Mouse (Mus musculus): ENCODE results near the gene Aph1c. TPM values are rescaled to one million over a fixed set of nuclear protein-coding genes. Genes with fewer than 3 reads are reported as not detected.
A peak's percentile ranks its signal among the peaks of the same experiment; 100 is the strongest.

Aph1c gene
- 2.2 and 3.2 TPM in 2 replicates for polyA plus RNA-seq (2014; fragmentation: Nextera tagmentation; extraction: Ambion mirVana)

DNA sequence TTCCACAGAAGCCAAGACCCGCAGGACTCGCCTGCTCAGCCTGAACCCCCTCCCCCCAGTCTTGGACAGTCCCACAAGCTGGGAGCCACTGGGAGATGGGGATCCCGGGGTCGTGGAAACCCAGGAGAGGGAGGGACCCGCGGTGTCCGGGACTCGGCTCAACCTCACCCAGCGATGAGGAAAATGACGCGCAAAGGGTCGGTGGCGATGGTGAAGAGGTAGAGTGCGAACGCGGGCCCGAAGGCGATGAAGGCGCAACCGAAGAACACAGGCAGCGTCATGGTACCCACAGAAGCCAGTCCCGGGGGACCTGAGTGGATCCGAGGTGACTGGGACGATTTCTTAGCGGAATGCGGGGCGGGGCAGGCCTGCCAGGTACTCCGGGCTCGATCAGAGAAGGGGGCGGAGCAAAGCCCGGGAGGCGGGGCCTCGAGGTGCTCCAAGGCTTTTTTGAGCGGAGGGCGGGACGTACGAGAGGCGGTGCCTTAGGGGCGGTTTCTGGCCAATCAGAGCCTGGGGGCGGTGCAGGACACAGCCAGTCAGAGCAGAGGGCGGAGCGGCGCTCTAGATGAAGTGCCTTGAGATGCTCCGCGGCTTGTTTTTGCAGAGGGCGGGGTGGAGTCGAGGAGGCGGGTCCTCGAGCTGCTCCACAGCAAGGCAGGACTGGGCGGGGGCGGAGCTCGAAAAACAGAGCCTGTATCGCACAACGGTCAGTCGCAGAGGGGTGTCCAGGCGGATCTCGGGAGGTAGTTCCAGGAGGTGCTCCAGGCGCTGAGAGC lies at the start of gene Aph1c:
Aph1c (minus strand) TSS at position 409 of the 779 bp plus-strand sequence.
- ATAC-seq (replicated peaks; ENCODE audit: low FRiP score) (peak; percentile 99), DNase-seq (ENCODE audit: low spot score) (peak; percentile 99)
- Histone ChIP-seq H3K9me3 (ENCODE audit: control insufficient read depth, low read length) (no peaks in the 10 kb centered on the region), H3K4me2 (ENCODE audit: low read depth, low read length, severe bottlenecking) (peak within 1 kb of the TSS; percentile 84), H3K9ac (ENCODE audit: low read length) (peak within 1 kb of the TSS; percentile 55), H3K27me3 (ENCODE audit: control insufficient read depth, insufficient read depth, low read length) (peaks cover 6% of the 10 kb centered on the region; the same call in 1 of the 2 replicates), H3K4me1 (replicated peaks; ENCODE audit: control insufficient read depth, insufficient read depth, low read length) (peaks cover 5% of the 10 kb centered on the region), H3K4me3 (ENCODE audit: low read depth, low read length) (peak within 1 kb of the TSS; percentile 60), H3K27ac (ENCODE audit: low read depth, low read length) (peak within 1 kb of the TSS; percentile 4; the same call in 1 of the 2 replicates), H3K36me3 (ENCODE audit: control insufficient read depth, insufficient read depth, low read length) (no peaks in the 10 kb centered on the region)
- WGBS = under 1% methylated on average over 58 of the region's 58 CpGs

DNA sequence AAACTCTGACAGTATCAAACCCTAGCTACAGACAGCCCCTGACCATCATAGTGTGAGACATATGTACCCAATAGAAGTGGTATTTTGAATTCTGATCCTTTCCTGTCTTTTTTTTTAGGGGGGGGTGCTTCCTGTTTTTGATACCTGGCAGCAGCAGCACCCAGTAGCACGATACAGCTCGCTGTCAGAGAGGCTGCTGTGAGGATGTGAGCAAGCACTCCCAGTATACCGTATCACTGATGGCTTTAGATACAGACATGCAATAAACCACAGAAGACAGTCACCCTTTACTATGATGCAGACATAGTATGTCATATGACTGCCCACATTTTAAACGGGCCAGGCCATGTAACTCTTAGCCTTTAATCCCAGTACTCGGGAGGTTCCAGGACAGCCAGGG lies 49.0 kb upstream of the Aph1c start:
- no peak for ATAC-seq (replicated peaks; ENCODE audit: low FRiP score)
- no peak for DNase-seq (ENCODE audit: low spot score)
- Histone ChIP-seq H3K27ac (ENCODE audit: low read depth, low read length) (no peak overlapping the region), H3K4me3 (ENCODE audit: low read depth, low read length) (no peak overlapping the region), H3K4me2 (ENCODE audit: low read depth, low read length, severe bottlenecking) (no peak overlapping the region), H3K9me3 (ENCODE audit: control insufficient read depth, low read length) (no peaks in the 10 kb centered on the region), H3K27me3 (ENCODE audit: control insufficient read depth, insufficient read depth, low read length) (no peaks in the 10 kb centered on the region), H3K9ac (ENCODE audit: low read length) (no peak overlapping the region), H3K4me1 (replicated peaks; ENCODE audit: control insufficient read depth, insufficient read depth, low read length) (peaks cover 15% of the 10 kb centered on the region), H3K36me3 (ENCODE audit: control insufficient read depth, insufficient read depth, low read length) (no peaks in the 10 kb centered on the region)
- 87% methylated on average over 5 of the region's 5 CpGs for WGBS

- H3K27ac ChIP-seq (ENCODE audit: low read depth, low read length) = no peak overlapping the region
- H3K4me1 ChIP-seq (replicated peaks; ENCODE audit: control insufficient read depth, insufficient read depth, low read length) = peaks cover 9% of the 10 kb centered on the region
- H3K27me3 ChIP-seq (ENCODE audit: control insufficient read depth, insufficient read depth, low read length) = no peaks in the 10 kb centered on the region
- H3K4me3 ChIP-seq (ENCODE audit: low read depth, low read length) = no peak overlapping the region
- H3K4me2 ChIP-seq (ENCODE audit: low read depth, low read length, severe bottlenecking) = no peak overlapping the region
- 73% methylated on average over 8 of the region's 8 CpGs for WGBS
- H3K9me3 ChIP-seq (ENCODE audit: control insufficient read depth, low read length) = no peaks in the 10 kb centered on the region
- DNase-seq (ENCODE audit: low spot score) (no peak), ATAC-seq (replicated peaks; ENCODE audit: low FRiP score) (no peak)
- no peak overlapping the region for H3K9ac ChIP-seq (ENCODE audit: low read length)
- no peaks in the 10 kb centered on the region for H3K36me3 ChIP-seq (ENCODE audit: control insufficient read depth, insufficient read depth, low read length)
These were observed 47.9 kb upstream of the Aph1c start for GRCm38 (mm10) chr9:66882406-66882821.

- ATAC-seq (replicated peaks; ENCODE audit: low FRiP score) (no peak), DNase-seq (ENCODE audit: low spot score) (no peak)
- WGBS = 85% methylated on average over 3 of the region's 3 CpGs
These were observed 47.3 kb upstream of the Aph1c start for GRCm38 (mm10) chr9:66881858-66882257.

GRCm38 (mm10) chr9:66880752-66881151 lies 46.2 kb upstream of the Aph1c start:
- Histone ChIP-seq H3K9me3 (ENCODE audit: control insufficient read depth, low read length) (no peaks in the 10 kb centered on the region), H3K27me3 (ENCODE audit: control insufficient read depth, insufficient read depth, low read length) (no peaks in the 10 kb centered on the region), H3K4me2 (ENCODE audit: low read depth, low read length, severe bottlenecking) (no peak overlapping the region), H3K4me3 (ENCODE audit: low read depth, low read length) (no peak overlapping the region), H3K27ac (ENCODE audit: low read depth, low read length) (no peak overlapping the region), H3K4me1 (replicated peaks; ENCODE audit: control insufficient read depth, insufficient read depth, low read length) (no peaks in the 10 kb centered on the region), H3K36me3 (ENCODE audit: control insufficient read depth, insufficient read depth, low read length) (no peaks in the 10 kb centered on the region), H3K9ac (ENCODE audit: low read length) (no peak overlapping the region)
- DNase-seq (ENCODE audit: low spot score) (no peak), ATAC-seq (replicated peaks; ENCODE audit: low FRiP score) (no peak)
- 87% methylated on average over 2 of the region's 2 CpGs for WGBS

More at GRCm38 (mm10) chr9:66881858-66882257, 47.3 kb upstream of the Aph1c start:
- H3K4me2 ChIP-seq (ENCODE audit: low read depth, low read length, severe bottlenecking) = no peak overlapping the region
- H3K4me3 ChIP-seq (ENCODE audit: low read depth, low read length) = no peak overlapping the region
- H3K9me3 ChIP-seq (ENCODE audit: control insufficient read depth, low read length) = no peaks in the 10 kb centered on the region
- H3K4me1 ChIP-seq (replicated peaks; ENCODE audit: control insufficient read depth, insufficient read depth, low read length) = peaks cover 8% of the 10 kb centered on the region
- no peaks in the 10 kb centered on the region for H3K27me3 ChIP-seq (ENCODE audit: control insufficient read depth, insufficient read depth, low read length)
- H3K9ac ChIP-seq (ENCODE audit: low read length) = no peak overlapping the region
- H3K27ac ChIP-seq (ENCODE audit: low read depth, low read length) = no peak overlapping the region
- H3K36me3 ChIP-seq (ENCODE audit: control insufficient read depth, insufficient read depth, low read length) = no peaks in the 10 kb centered on the region

DNA sequence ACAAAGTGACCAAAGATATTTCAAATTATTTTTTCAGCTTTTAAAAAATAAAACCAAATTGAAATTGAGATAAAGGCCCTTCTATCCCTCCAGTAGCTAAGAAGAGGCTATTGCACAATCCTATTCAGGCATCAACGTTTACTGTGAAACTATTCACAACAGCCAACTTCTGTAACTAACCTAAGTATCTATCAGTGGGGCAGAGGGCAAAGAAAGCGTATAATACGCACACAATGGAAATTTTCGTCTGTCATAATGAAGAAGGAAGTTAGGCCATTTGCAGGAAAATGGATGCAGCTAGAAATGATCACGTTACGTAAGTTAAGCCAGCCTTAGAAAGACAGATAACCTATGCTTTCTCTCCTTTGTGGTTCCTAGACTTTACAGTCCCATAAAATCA lies 45.0 kb upstream of the Aph1c start:
- WGBS = 88% methylated on average over 6 of the region's 6 CpGs
- Histone ChIP-seq H3K36me3 (ENCODE audit: control insufficient read depth, insufficient read depth, low read length) (no peaks in the 10 kb centered on the region), H3K4me1 (replicated peaks; ENCODE audit: control insufficient read depth, insufficient read depth, low read length) (no peaks in the 10 kb centered on the region), H3K27me3 (ENCODE audit: control insufficient read depth, insufficient read depth, low read length) (no peaks in the 10 kb centered on the region), H3K4me3 (ENCODE audit: low read depth, low read length) (no peak overlapping the region), H3K4me2 (ENCODE audit: low read depth, low read length, severe bottlenecking) (no peak overlapping the region), H3K9me3 (ENCODE audit: control insufficient read depth, low read length) (no peaks in the 10 kb centered on the region), H3K27ac (ENCODE audit: low read depth, low read length) (no peak overlapping the region), H3K9ac (ENCODE audit: low read length) (no peak overlapping the region)
- no peak for ATAC-seq (replicated peaks; ENCODE audit: low FRiP score)
- DNase-seq (ENCODE audit: low spot score) = no peak

DNA sequence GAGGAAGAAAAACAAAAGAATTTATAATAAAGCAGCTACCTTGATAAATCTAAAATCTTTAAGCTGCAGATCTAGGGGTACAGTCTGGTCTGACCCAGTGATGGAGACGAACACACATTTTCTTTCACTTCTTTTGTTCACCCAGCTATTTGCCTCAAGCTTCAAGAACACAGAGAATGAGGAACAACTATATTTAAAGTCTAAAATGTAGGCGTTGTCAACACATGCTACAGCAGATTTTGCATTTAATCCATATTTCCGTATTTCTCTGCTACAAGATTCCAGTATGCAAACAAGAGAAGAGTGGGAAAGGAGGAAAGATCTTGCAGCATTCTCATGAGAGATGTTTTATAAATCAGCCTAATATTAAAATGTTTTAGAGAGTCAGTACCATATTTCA lies 44.4 kb upstream of the Aph1c start:
- ATAC-seq (replicated peaks; ENCODE audit: low FRiP score) = no peak
- H3K27ac ChIP-seq (ENCODE audit: low read depth, low read length) = no peak overlapping the region
- H3K4me1 ChIP-seq (replicated peaks; ENCODE audit: control insufficient read depth, insufficient read depth, low read length) = no peaks in the 10 kb centered on the region
- no peak overlapping the region for H3K4me2 ChIP-seq (ENCODE audit: low read depth, low read length, severe bottlenecking)
- 92% methylated on average over 3 of the region's 3 CpGs for WGBS
- DNase-seq (ENCODE audit: low spot score) = no peak
- H3K9me3 ChIP-seq (ENCODE audit: control insufficient read depth, low read length) = no peaks in the 10 kb centered on the region
- no peak overlapping the region for H3K9ac ChIP-seq (ENCODE audit: low read length)
- H3K27me3 ChIP-seq (ENCODE audit: control insufficient read depth, insufficient read depth, low read length) = no peaks in the 10 kb centered on the region
- no peak overlapping the region for H3K4me3 ChIP-seq (ENCODE audit: low read depth, low read length)
- H3K36me3 ChIP-seq (ENCODE audit: control insufficient read depth, insufficient read depth, low read length) = no peaks in the 10 kb centered on the region

GRCm38 (mm10) chr9:66876577-66876976 lies 42.1 kb upstream of the Aph1c start:
- Histone ChIP-seq H3K9ac (ENCODE audit: low read length) (no peak overlapping the region), H3K4me3 (ENCODE audit: low read depth, low read length) (no peak overlapping the region), H3K4me2 (ENCODE audit: low read depth, low read length, severe bottlenecking) (no peak overlapping the region), H3K9me3 (ENCODE audit: control insufficient read depth, low read length) (no peaks in the 10 kb centered on the region), H3K27ac (ENCODE audit: low read depth, low read length) (no peak overlapping the region), H3K4me1 (replicated peaks; ENCODE audit: control insufficient read depth, insufficient read depth, low read length) (no peaks in the 10 kb centered on the region), H3K36me3 (ENCODE audit: control insufficient read depth, insufficient read depth, low read length) (no peaks in the 10 kb centered on the region), H3K27me3 (ENCODE audit: control insufficient read depth, insufficient read depth, low read length) (no peaks in the 10 kb centered on the region)
- ATAC-seq (replicated peaks; ENCODE audit: low FRiP score) (no peak), DNase-seq (ENCODE audit: low spot score) (no peak)
- 83% methylated on average over 5 of the region's 5 CpGs for WGBS

DNA sequence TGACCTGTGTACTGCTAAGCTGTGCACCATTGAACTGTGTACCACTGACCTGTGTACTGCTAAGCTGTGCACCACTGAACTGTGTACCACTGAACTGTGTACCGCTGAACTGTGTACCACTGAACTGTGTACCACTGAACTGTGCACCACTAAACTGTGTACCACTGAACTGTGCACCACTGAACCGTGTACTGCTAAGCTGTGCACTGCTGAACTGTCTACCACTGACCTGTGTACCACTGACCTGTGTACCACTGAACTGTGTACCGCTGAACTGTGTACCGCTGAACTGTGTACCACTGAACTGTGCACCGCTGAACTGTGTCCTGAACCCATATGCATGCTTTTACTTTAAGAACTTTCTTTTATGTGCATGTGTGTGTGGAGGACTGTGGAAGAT lies 39.8 kb upstream of the Aph1c start:
- H3K36me3 ChIP-seq (ENCODE audit: control insufficient read depth, insufficient read depth, low read length) = no peaks in the 10 kb centered on the region
- ATAC-seq (replicated peaks; ENCODE audit: low FRiP score) (no peak), DNase-seq (ENCODE audit: low spot score) (no peak)
- H3K4me1 ChIP-seq (replicated peaks; ENCODE audit: control insufficient read depth, insufficient read depth, low read length) = no peaks in the 10 kb centered on the region
- WGBS = 98% methylated on average over 5 of the region's 5 CpGs
- H3K4me2 ChIP-seq (ENCODE audit: low read depth, low read length, severe bottlenecking) = no peak overlapping the region
- H3K27me3 ChIP-seq (ENCODE audit: control insufficient read depth, insufficient read depth, low read length) = no peaks in the 10 kb centered on the region
- H3K9me3 ChIP-seq (ENCODE audit: control insufficient read depth, low read length) = no peaks in the 10 kb centered on the region
- no peak overlapping the region for H3K27ac ChIP-seq (ENCODE audit: low read depth, low read length)
- H3K9ac ChIP-seq (ENCODE audit: low read length) = no peak overlapping the region
- H3K4me3 ChIP-seq (ENCODE audit: low read depth, low read length) = no peak overlapping the region

Data from forebrain, embryonic 11.5 days (tissue).